Mouse (Mus musculus): ENCODE results near the gene Glmp.

DNA sequence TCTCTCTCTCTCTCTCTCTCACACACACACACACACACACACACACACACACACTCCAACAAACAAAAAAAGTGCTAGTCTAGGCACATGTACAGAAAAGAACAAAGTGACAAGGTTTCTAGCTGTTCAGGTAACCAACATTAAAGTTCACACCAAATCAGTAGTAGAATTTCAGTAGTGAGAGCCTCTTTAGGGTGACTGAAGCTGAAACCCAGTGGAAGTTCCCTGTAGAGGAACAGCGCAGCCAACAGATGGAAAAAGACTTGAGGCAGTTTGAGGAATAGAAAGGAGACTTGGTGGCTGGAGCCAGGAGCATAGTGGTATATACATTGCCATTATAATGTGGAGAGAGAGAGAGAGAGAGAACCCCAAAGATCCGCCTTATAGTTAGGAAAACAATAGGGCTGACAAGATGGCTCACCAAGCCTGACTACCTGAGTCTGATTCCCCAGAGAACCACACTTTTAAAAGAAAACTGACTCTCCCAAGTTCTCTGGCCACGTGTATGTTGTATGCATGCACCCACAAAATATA is 10.1 kb downstream of the Glmp start:
- TF ChIP-seq CTCF (IDR thresholded peaks at IDR 0.05; ENCODE audit: extremely low read depth, insufficient read depth, low read length) (no peak), POLR2A (IDR thresholded peaks at IDR 0.05; ENCODE audit: extremely low read depth, insufficient read depth, low read length) (no peak)
